Mouse (Mus musculus) heart, embryonic 11.5 days (tissue): ENCODE measurements at regions not wholly inside any gene's neighbourhood (a gene's known extent, or its start where the extent isn't known, plus 50 kb on each side); places are given as distances from the start of the nearest gene placed in this dataset.

Experiments used
- ATAC-seq: fragments of 200-750 bp; cut with Nextera tagmentation; replicated peaks from 2 replicates; pipeline ENCODE4 v1.8.0; 2017; ENCODE audit warnings: moderate library complexity; ENCODE audit not compliant: insufficient number of reproducible peaks, low FRiP score, low TSS enrichment
- H3K27ac ChIP-seq: fragments of 300-500 bp; sonication (generic); 2 replicates; pipeline ENCODE4 v1.5.1; 2014; ENCODE audit warnings: mild to moderate bottlenecking, low read depth, low read length
- H3K27me3 ChIP-seq: fragments of 300-500 bp; sonication (generic); 2 replicates; pipeline ENCODE4 v1.6.1; 2014; ENCODE audit warnings: mild to moderate bottlenecking, low read length, mixed read lengths; ENCODE audit not compliant: control insufficient read depth, insufficient read depth
- H3K36me3 ChIP-seq: fragments of 300-500 bp; sonication (generic); 2 replicates; pipeline ENCODE4 v1.6.1; 2014; ENCODE audit warnings: mild to moderate bottlenecking, low read length, moderate library complexity, mixed read lengths; ENCODE audit not compliant: control insufficient read depth, insufficient read depth
- H3K4me1 ChIP-seq: fragments of 300-500 bp; sonication (generic); 2 replicates; pipeline ENCODE4 v1.6.1; 2014; ENCODE audit warnings: low read length; ENCODE audit not compliant: control insufficient read depth, insufficient read depth
- H3K4me2 ChIP-seq: fragments of 300-500 bp; sonication (generic); 2 replicates; pipeline ENCODE4 v1.6.1; 2014; ENCODE audit warnings: mild to moderate bottlenecking, moderate library complexity
- H3K4me3 ChIP-seq: fragments of 300-500 bp; sonication (generic); 2 replicates; pipeline ENCODE4 v1.5.1; 2014; ENCODE audit warnings: low read depth, low read length
- H3K9ac ChIP-seq: fragments of 300-500 bp; sonication (generic); 2 replicates; pipeline ENCODE4 v1.6.1; 2014; ENCODE audit warnings: mild to moderate bottlenecking, low read depth, low read length, moderate library complexity
- H3K9me3 ChIP-seq: fragments of 300-500 bp; sonication (generic); replicated peaks from 2 replicates; pipeline ENCODE4 v1.6.1; 2016; ENCODE audit warnings: low read length; ENCODE audit not compliant: control insufficient read depth
- WGBS: fragments of 180-500 bp; shearing (Covaris S2); extraction: QIAGEN DNeasy Blood & Tissue Kit; methylation state at CpG from one replicate; pipeline ENCODE4 v1.1.7; 2014; ENCODE audit not compliant: insufficient replicate concordance; 5-methylcytosine and 5-hydroxymethylcytosine counted together

DNA sequence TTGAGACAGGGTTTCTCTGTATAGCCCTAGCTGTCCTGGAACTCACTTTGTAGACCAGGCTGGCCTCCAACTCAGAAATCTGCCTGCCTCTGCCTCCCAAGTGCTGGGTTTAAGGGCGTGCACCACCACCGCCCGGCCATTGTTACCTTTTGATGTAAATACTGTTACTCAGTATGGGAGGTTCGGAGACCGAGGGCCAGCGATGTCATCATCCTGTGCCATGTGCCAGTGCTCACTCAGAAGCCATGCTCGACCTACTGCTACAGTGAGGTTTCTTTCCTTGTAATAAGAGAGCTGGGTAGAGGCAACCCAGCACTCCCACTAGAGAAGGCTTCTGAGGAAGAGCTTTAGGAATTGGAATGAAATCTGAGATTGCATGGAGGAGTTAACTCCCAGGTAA is 191.6 kb upstream of the Tgfbr2 start:
- H3K4me3 ChIP-seq, result no peak overlapping the region
- H3K4me2 ChIP-seq, result no peak overlapping the region
- H3K9me3 ChIP-seq, result no peaks in the 10 kb centered on the region
- H3K4me1 ChIP-seq, result no peaks in the 10 kb centered on the region
- no peaks in the 10 kb centered on the region for H3K36me3 ChIP-seq
- no peak overlapping the region for H3K27ac ChIP-seq
- no peak overlapping the region for H3K9ac ChIP-seq
- WGBS, result 88% methylated on average over 7 of the region's 7 CpGs
- no peak for ATAC-seq
- H3K27me3 ChIP-seq, result no peaks in the 10 kb centered on the region

- H3K4me1 ChIP-seq, result no peaks in the 10 kb centered on the region
- no peak overlapping the region for H3K27ac ChIP-seq
- no peaks in the 10 kb centered on the region for H3K27me3 ChIP-seq
- no peak overlapping the region for H3K4me3 ChIP-seq
- H3K9ac ChIP-seq, result no peak overlapping the region
- H3K36me3 ChIP-seq, result no peaks in the 10 kb centered on the region
- WGBS, result 67% methylated on average over 9 of the region's 9 CpGs
- no peak for ATAC-seq
- no peak overlapping the region for H3K4me2 ChIP-seq
- no peaks in the 10 kb centered on the region for H3K9me3 ChIP-seq
Observed at GRCm38 (mm10) chr9:116366193-116366592, 191.0 kb upstream of the Tgfbr2 start.

DNA sequence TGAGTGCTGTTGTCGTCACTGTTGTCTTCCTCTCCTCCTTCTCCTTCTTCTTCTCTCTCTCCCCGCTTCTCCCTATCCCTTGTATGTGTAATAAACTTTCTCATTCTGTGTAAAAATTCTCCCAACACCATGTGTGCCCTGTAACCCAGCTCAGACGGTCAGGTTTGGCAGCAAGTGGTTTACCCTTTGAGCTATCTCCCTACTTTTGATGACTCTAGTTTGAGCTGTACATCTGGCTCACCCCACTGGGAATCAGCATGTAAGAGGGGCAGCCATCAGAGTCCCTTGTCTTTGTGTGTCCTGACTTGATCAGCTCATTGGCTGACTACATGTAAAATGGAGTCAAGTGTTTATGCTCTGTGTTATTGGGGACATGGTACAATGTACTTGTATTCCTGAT is 190.5 kb upstream of the Tgfbr2 start:
- no peaks in the 10 kb centered on the region for H3K27me3 ChIP-seq
- H3K9me3 ChIP-seq, result no peaks in the 10 kb centered on the region
- no peak overlapping the region for H3K27ac ChIP-seq
- no peak overlapping the region for H3K9ac ChIP-seq
- H3K36me3 ChIP-seq, result no peaks in the 10 kb centered on the region
- WGBS, result 73% methylated on average over 3 of the region's 3 CpGs
- no peak overlapping the region for H3K4me3 ChIP-seq
- no peak for ATAC-seq
- no peaks in the 10 kb centered on the region for H3K4me1 ChIP-seq
- no peak overlapping the region for H3K4me2 ChIP-seq

GRCm38 (mm10) chr9:116365016-116365685 is 190.0 kb upstream of the Tgfbr2 start:
- WGBS, result 70% methylated on average over 12 of the region's 12 CpGs
- H3K4me2 ChIP-seq, result no peak overlapping the region
- H3K4me3 ChIP-seq, result no peak overlapping the region
- no peak overlapping the region for H3K9ac ChIP-seq
- no peaks in the 10 kb centered on the region for H3K27me3 ChIP-seq
- H3K9me3 ChIP-seq, result no peaks in the 10 kb centered on the region
- H3K36me3 ChIP-seq, result no peaks in the 10 kb centered on the region
- no peak overlapping the region for H3K27ac ChIP-seq
- H3K4me1 ChIP-seq, result no peaks in the 10 kb centered on the region
- no peak for ATAC-seq

GRCm38 (mm10) chr9:116361092-116361491 is 185.9 kb upstream of the Tgfbr2 start:
- 63% methylated on average over 3 of the region's 3 CpGs for WGBS
- ATAC-seq, result no peak
- no peaks in the 10 kb centered on the region for H3K4me1 ChIP-seq
- no peak overlapping the region for H3K4me2 ChIP-seq
- H3K27ac ChIP-seq, result no peak overlapping the region
- H3K9ac ChIP-seq, result no peak overlapping the region
- H3K4me3 ChIP-seq, result no peak overlapping the region
- no peaks in the 10 kb centered on the region for H3K27me3 ChIP-seq
- H3K9me3 ChIP-seq, result no peaks in the 10 kb centered on the region
- H3K36me3 ChIP-seq, result no peaks in the 10 kb centered on the region

DNA sequence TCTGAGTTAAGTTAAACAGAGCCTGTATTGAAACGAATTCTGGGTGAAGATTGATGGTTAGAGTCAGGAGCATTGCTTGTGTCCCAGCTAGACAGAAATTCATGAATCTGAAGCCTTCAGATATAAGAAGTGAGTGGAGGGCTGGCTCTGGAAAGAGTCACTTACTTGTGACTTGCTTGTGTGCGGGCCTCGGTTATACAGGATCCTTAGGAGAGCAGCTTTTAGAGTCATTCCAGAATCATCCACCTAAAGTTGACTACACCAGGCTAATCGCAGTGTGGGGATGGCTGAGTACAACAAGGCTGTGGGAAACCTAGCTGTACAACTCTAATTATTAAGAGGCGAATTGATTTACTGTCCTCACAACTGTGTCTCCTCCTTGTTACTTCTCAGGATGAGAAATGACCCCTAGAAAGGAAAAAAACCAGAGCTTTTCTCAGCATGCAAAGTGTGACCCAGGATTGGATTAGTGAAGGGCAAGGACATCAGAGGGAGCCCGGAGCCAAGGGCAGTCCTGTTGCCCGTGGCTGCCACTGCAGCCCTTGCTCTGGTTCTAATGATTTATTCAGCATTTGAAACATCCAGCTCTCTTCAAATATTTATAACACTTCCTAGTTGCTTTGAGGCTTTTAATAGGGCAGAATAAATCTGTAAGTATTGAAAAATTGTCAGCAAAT is 179.0 kb upstream of the Tgfbr2 start:
- Histone ChIP-seq H3K4me2 (no peak overlapping the region), H3K9ac (no peak overlapping the region), H3K4me3 (no peak overlapping the region), H3K4me1 (no peaks in the 10 kb centered on the region), H3K36me3 (no peaks in the 10 kb centered on the region), H3K9me3 (no peaks in the 10 kb centered on the region), H3K27ac (no peak overlapping the region), H3K27me3 (no peaks in the 10 kb centered on the region)
- 74% methylated on average over 7 of the region's 7 CpGs for WGBS
- ATAC-seq, result no peak

GRCm38 (mm10) chr9:116352801-116353494 is 177.8 kb upstream of the Tgfbr2 start:
- no peak for ATAC-seq
- Histone ChIP-seq H3K27me3 (no peaks in the 10 kb centered on the region), H3K4me3 (no peak overlapping the region), H3K4me1 (no peaks in the 10 kb centered on the region), H3K36me3 (no peaks in the 10 kb centered on the region), H3K9me3 (no peaks in the 10 kb centered on the region), H3K27ac (no peak overlapping the region), H3K4me2 (no peak overlapping the region), H3K9ac (no peak overlapping the region)
- 73% methylated on average over 4 of the region's 4 CpGs for WGBS

DNA sequence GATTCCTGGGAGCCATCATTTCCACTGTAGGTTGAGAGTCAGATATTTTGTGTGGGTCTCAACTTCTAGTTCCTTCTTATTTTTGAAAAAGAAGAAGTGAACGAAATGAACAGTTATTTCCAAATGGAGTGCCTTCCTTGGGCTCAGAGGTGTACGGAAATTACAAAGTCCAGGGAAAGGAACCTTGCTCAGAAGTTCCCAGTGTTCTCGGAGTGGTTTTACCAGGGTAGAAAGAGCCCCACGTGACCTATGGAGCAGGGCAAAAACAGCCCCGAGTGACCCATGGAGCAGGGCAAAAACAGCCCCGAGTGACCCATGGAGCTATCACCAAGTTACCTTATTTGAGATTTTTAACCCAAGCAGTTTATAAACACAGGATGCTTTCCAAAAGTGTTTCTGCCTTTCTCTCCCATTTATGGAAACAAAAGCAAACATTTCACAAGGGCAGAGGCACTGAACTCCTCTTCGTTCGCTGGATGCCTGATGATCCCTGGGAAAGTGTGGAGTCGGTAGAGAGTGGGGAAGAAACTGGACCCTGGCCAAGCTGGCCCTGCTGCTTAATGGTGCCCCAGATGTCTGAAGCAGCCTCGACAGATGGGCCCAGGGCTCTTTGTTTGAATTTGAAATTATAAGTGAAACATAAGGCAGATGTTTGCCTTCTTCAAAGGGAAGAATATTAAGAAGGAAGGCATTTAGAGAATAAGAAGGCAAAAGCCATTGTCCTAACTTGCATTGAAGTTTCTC is 175.8 kb upstream of the Tgfbr2 start:
- H3K4me2 ChIP-seq, result no peak overlapping the region
- 74% methylated on average over 10 of the region's 10 CpGs for WGBS
- H3K27ac ChIP-seq, result no peak overlapping the region

More for the DNA sequence above, 175.8 kb upstream of the Tgfbr2 start:
- Histone ChIP-seq H3K4me1 (no peaks in the 10 kb centered on the region), H3K27me3 (no peaks in the 10 kb centered on the region), H3K9me3 (no peaks in the 10 kb centered on the region), H3K4me3 (no peak overlapping the region), H3K9ac (no peak overlapping the region), H3K36me3 (no peaks in the 10 kb centered on the region)
- no peak for ATAC-seq
